23 mouse cellular contexts compared by ENCODE assay signal in the genomic region with DNA sequence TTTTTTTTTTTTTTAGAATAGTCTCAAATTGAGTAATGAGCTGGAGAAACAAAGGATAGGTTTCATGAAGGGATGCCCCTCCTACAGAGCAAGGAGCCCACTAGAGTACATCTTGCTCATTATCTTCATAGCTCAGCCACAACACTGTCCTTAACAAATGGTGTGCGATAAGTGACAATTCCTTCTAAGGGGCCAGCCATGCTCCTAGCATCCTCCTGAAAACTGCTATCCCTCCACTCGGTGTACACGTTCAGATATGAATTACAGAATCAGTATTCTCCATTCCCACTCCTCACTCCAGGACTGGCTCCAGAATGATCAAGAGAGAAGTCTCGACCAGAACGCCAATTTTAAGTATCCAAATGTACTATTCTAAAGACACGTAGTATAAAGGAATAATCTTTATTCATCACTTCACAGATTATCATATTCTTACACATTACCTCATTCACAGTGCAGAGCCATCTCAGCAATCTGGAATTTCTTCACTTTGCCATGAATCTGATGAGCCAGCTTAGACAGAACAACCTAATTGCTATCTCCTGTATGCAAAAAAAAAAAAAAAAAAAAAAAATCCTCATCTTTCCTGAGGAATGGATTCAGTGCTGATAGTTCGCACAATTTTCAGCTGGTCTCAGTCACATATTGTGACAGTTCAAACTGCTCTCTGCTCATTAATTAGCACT. TPM values are rescaled to one million over a fixed set of nuclear protein-coding genes. Genes with fewer than 3 reads are reported as not detected.
DNase-seq lines count a peak whose midpoint lies in the region; ATAC-seq lines count a peak whose summit lies in the region.
"Had no signal": no experiment of that assay in that cellular context is flagged by ENCODE, and none has a peak within 500 bp of the region (broad histone marks: within the 10 kb centered on the region; RNA-seq: fewer than 3 reads in every experiment).

No protein-coding gene starts in this region.

- no peaks in the 10 kb centered on the region for H3K9me3 ChIP-seq in forebrain, embryonic 15.5 days
- H3K9me3 ChIP-seq in midbrain, embryonic 14.5 days (ENCODE audit: control insufficient read depth, low read length), result no peaks in the 10 kb centered on the region
- H3K9me3 ChIP-seq: heart, embryonic 15.5 days; limb, embryonic 13.5 days; liver, embryonic 13.5 days; lung, embryonic 15.5 days had no signal

- 37% methylated on average over 7 of the region's 7 CpGs for WGBS in forebrain, embryonic 15.5 days
- 51% methylated on average over 7 of the region's 7 CpGs for WGBS in midbrain, embryonic 14.5 days

- 0 out of 2 replicates have a peak overlapping the region, but pooled peaks have one; percentile 8 for H3K9ac ChIP-seq in forebrain, embryonic 15.5 days (replicated peaks)
- H3K9ac ChIP-seq in midbrain, embryonic 14.5 days (replicated peaks; ENCODE audit: low read length), result no peak overlapping the region
- H3K9ac ChIP-seq: heart, embryonic 15.5 days; limb, embryonic 13.5 days; liver, embryonic 13.5 days; lung, embryonic 15.5 days had no signal

- DNase-seq in frontal cortex, adult 2 months (ENCODE audit: extremely low spot score in 1 of 2, low spot score in 1 of 2), result no peak
- peak; percentile 45 for DNase-seq in brain, adult 2 months (ENCODE audit: low read depth, low spot score)
- peak; percentile 36 for DNase-seq in midbrain, embryonic 14.5 days
- DNase-seq in ovary, postnatal 10 days (ENCODE audit: low spot score), result no peak
- no peak for DNase-seq in spleen, postnatal 36 days (ENCODE audit: low spot score in 2 of 2)
- DNase-seq: adrenal gland, postnatal 10 days; cerebellum, adult 18-20 months; gastrocnemius, postnatal 14 days; heart, adult 2 months; kidney, adult 2 months; kidney, postnatal 14 days; layer of hippocampus, postnatal 36 days; liver, embryonic 13.5 days; thymus, postnatal 25 days had no signal

- H3K4me1 ChIP-seq in forebrain, embryonic 15.5 days, result peaks cover 21% of the 10 kb centered on the region
- peaks cover 17% of the 10 kb centered on the region for H3K4me1 ChIP-seq in midbrain, embryonic 14.5 days (ENCODE audit: control insufficient read depth, insufficient read depth, low read length)
- H3K4me1 ChIP-seq: heart, embryonic 15.5 days; limb, embryonic 13.5 days; liver, embryonic 13.5 days; lung, embryonic 15.5 days had no signal

- 0 out of 2 replicates have a peak overlapping the region, but pooled peaks have one; percentile 16 for H3K4me2 ChIP-seq in forebrain, embryonic 15.5 days (replicated peaks)
- H3K4me2 ChIP-seq in midbrain, embryonic 14.5 days (ENCODE audit: low read length), result peak overlapping the region; percentile 21; the same call in 1 of the 2 replicates
- H3K4me2 ChIP-seq: heart, embryonic 15.5 days; limb, embryonic 13.5 days; liver, embryonic 13.5 days; lung, embryonic 15.5 days had no signal

- H3K27me3 ChIP-seq in forebrain, embryonic 15.5 days, result no peaks in the 10 kb centered on the region
- H3K27me3 ChIP-seq in midbrain, embryonic 14.5 days (ENCODE audit: control insufficient read depth, insufficient read depth, low read length), result no peaks in the 10 kb centered on the region
- H3K27me3 ChIP-seq: heart, embryonic 15.5 days; limb, embryonic 13.5 days; liver, embryonic 13.5 days; lung, embryonic 15.5 days had no signal

- peak; percentile 83 for ATAC-seq in frontal cortex, adult (ENCODE audit: low TSS enrichment)
- ATAC-seq in forebrain, embryonic 15.5 days (replicated peaks), result peak; percentile 81
- peak; percentile 69; the same call in 1 of the 2 replicates for ATAC-seq in midbrain, embryonic 14.5 days (ENCODE audit: low FRiP score, low TSS enrichment)
- ATAC-seq: CD4-positive, CD25-positive, alpha-beta regulatory T cell, adult 4 months; Patski had no signal

- H3K4me3 ChIP-seq in forebrain, embryonic 15.5 days, result no peak overlapping the region
- H3K4me3 ChIP-seq in midbrain, embryonic 14.5 days (replicated peaks; ENCODE audit: low read depth, low read length), result no peak overlapping the region
- H3K4me3 ChIP-seq: heart, adult 2 months; heart, embryonic 15.5 days; layer of hippocampus, adult 2 months; limb, embryonic 13.5 days; liver, embryonic 13.5 days; lung, embryonic 15.5 days had no signal

- no peaks in the 10 kb centered on the region for H3K36me3 ChIP-seq in forebrain, embryonic 15.5 days
- H3K36me3 ChIP-seq in midbrain, embryonic 14.5 days (ENCODE audit: control insufficient read depth, insufficient read depth, low read length), result no peaks in the 10 kb centered on the region
- H3K36me3 ChIP-seq: heart, embryonic 15.5 days; limb, embryonic 13.5 days; liver, embryonic 13.5 days; lung, embryonic 15.5 days had no signal

- H3K27ac ChIP-seq in forebrain, embryonic 15.5 days (replicated peaks), result peak overlapping the region; percentile 94
- H3K27ac ChIP-seq in midbrain, embryonic 14.5 days (replicated peaks; ENCODE audit: low read depth, low read length), result peak overlapping the region; percentile 80
- H3K27ac ChIP-seq: heart, adult 2 months; heart, embryonic 15.5 days; layer of hippocampus, adult 2 months; limb, embryonic 13.5 days; liver, embryonic 13.5 days; lung, embryonic 15.5 days; macrophage had no signal

RNA-seq across cellular contexts. Expression of a gene that starts 30.3 kb away (rescaled TPM):
- 6.3 and 7.3 TPM in 2 replicates for polyA plus RNA-seq in frontal cortex, adult 2 months (2012; rRNA removed)
- polyA plus RNA-seq in forebrain, embryonic 15.5 days (2015; fragmentation: Nextera tagmentation; extraction: Ambion mirVana), result 21.8 and 21.9 TPM in 2 replicates
- 13.1 and 16.0 TPM in 2 replicates for polyA plus RNA-seq in midbrain, embryonic 14.5 days (2014; fragmentation: Nextera tagmentation; extraction: Ambion mirVana)
- polyA plus RNA-seq: Patski had no signal

RNA-seq across cellular contexts. Expression of a gene that starts 34.6 kb away (rescaled TPM):
- 38.3 and 40.6 TPM in 2 replicates for polyA plus RNA-seq in frontal cortex, adult 2 months (2012; rRNA removed)
- 0.73 and 0.83 TPM in 2 replicates for polyA plus RNA-seq in forebrain, embryonic 15.5 days (2015; fragmentation: Nextera tagmentation; extraction: Ambion mirVana)
- 1.5 and 2.0 TPM in 2 replicates for polyA plus RNA-seq in midbrain, embryonic 14.5 days (2014; fragmentation: Nextera tagmentation; extraction: Ambion mirVana)

Comparison
In these comparisons a context has a peak if more than half of its experiments do, and no peak if none do; other contexts are left out.
1. DNase-seq: peak in brain, adult 2 months (single experiment) and midbrain, embryonic 14.5 days (single experiment); none in frontal cortex, adult 2 months (0 of 2), ovary, postnatal 10 days (single experiment) and spleen, postnatal 36 days (0 of 2).
2. RNA of a gene that starts 34.6 kb away (polyA plus RNA-seq): 38.3 to 40.6 TPM in frontal cortex, adult 2 months; 1.5 to 2.0 TPM in midbrain, embryonic 14.5 days and 0.73 to 0.83 TPM in forebrain, embryonic 15.5 days; every median in the first group is over 10 times any median in the second.
3. Peak in every context shown above with its lines, with median percentiles within 50 percentile points of each other: ATAC-seq.